Mouse (Mus musculus): ENCODE measurements around the gene Hnrnpa2b1.

GRCm38 (mm10) chr6:51485646-51486045 lies 16.0 kb upstream of the Hnrnpa2b1 start:
- no peak for TF ChIP-seq GATA1 (IDR thresholded peaks at IDR 0.05; ENCODE audit: low read length)
- no peak for TF ChIP-seq TAL1 (IDR thresholded peaks at IDR 0.05; ENCODE audit: low read length)

Measured in erythroblast, embryonic 14.5 days (primary cell).